Mouse (Mus musculus): Measurements from ENCODE around the gene Eef2.
"Not testable (repeated sequence)": the region's sequence is repeated elsewhere in the genome, so short reads cannot be mapped to it uniquely, and the experiment has no call there.

The Eef2 gene

GRCm38 (mm10) chr10:81180946-81181345 lies 4.5 kb downstream of the Eef2 start:
- DNase-seq (ENCODE audit: low spot score): no peak

DNA sequence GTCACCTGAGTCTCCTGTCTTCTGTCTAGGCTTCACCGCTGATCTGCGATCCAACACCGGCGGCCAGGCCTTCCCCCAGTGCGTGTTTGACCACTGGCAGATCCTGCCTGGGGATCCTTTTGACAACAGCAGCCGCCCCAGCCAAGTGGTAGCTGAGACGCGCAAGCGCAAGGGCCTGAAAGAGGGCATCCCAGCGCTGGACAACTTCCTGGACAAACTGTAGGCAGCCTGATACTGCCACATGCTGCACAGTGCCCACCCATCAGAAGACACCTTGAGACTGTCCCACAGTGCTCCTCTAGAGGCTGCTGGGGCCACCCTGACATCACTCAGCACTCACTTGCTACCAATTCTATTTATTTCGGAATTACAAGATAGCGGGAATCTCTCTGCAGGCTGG lies 5.4 kb downstream of the Eef2 start:
- not testable (repeated sequence) for DNase-seq (ENCODE audit: low spot score)

DNA sequence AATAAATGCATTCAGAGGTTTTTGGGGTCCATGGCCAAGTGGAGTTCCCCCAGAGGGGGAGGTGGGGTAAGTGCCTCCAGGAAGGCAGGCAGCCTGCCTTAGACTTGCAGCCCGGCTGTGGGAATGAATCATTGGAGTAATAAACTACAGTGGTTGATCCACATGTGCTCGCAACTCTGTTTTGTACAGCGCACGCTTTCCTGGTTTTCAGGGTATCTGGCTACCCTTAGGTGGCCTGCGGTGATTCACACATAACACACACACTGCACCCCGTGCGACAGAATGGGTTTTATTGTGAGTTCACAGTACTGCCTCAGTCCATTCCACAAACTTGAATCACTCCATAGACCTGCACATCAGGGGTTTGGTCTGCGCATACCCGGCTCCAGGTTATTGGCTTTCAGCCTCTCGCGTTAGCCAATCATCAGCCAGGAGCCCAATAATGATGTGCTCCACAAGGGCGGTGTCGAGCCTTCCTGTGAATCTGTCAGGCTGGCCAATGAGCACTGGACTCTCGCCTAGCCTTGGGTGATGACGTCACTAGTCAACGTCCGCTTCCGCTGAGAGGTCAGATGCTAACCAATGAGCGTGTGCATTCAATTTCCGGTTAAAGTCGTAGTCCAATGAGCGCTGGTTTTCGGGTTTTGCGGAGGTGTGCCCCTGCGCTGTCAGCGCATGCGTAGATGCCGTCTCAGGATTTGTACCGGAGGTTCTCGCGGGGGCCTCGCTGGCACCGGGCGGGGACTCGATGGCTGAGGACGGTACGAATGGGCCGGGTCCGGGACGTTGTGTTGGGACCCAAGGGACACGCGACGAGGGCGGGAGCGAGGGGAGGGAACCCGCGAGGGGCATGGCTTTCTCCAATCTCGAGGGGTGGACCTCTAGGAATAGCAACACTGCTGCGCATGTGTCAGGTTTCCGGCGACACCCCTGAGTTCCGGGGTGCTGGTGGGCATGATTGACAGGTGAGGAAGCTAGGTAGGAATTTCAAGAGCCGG lies 6.2 kb downstream of the Eef2 start, which contains the start of gene Dapk3:
Gene Dapk3 (plus strand): TSS at position 670 of the 998 bp plus-strand sequence.
- DNase-seq (ENCODE audit: low spot score): peak; percentile 99

GRCm38 (mm10) chr10:81183805-81184204 lies 7.4 kb downstream of the Eef2 start, which contains the start of gene 4930442H23Rik:
4930442H23Rik (minus strand) TSS chr10:81183849.
- no peak for DNase-seq (ENCODE audit: low spot score)

- DNase-seq (ENCODE audit: low spot score): peak; percentile 78
These were observed 8.3 kb downstream of the Eef2 start for GRCm38 (mm10) chr10:81184765-81185164.

DNA sequence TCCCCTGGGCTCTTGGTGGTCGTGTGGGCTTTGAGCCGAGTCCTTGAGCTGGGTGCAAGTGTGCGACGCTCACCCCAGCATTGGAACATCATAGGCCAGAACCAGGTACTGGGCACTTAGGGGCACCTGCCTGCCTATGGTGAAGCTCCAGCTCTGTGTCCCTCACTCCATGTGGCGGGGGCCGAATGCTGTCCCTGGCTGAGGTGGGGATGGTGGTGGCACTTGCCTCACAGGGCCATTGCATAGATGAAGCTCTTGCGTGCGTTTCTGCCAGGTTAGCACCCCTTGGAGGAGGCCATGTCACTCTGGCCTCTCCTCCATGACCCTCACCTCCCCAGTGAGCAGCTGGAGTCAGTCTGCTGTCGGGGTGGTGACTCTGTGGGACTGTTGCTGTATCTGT lies 10.7 kb downstream of the Eef2 start:
- DNase-seq (ENCODE audit: low spot score): no peak

DNA sequence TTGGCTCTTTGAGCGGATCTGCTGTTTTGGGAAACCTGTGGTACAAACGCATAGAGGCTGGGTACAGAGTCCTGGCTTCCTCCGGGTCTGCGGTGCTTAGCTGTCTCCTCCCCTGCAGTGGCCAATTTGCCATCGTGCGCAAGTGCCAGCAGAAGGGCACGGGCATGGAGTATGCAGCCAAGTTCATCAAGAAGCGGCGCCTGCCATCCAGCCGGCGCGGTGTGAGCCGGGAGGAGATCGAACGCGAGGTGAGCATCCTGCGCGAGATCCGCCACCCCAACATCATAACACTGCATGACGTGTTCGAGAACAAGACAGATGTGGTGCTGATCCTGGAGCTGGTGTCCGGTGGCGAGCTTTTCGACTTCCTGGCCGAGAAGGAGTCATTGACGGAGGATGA lies 13.4 kb downstream of the Eef2 start:
- DNase-seq (ENCODE audit: low spot score): no peak

- DNase-seq (ENCODE audit: low spot score): no peak
These were observed 13.9 kb downstream of the Eef2 start for GRCm38 (mm10) chr10:81190236-81190911.

DNA sequence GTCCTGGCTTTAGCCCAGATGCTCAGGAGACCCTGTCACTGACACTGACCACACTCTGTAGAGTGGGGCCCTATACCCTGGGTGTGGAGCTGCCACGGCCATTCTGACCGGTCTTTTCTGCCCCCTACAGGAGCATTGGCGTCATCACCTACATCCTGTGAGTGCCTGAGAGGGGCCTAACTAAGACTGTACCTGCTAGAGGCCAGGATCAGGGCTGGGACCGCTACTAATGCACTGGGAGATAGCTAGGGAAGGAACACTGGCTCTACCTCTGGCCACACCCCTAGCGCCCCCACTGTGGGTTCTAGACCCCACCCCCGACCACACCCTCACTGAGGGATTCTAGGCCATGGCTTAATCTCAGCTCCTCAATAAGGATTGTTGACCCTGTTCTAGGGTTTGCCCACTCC lies 14.5 kb downstream of the Eef2 start:
- DNase-seq (ENCODE audit: low spot score): no peak

DNA sequence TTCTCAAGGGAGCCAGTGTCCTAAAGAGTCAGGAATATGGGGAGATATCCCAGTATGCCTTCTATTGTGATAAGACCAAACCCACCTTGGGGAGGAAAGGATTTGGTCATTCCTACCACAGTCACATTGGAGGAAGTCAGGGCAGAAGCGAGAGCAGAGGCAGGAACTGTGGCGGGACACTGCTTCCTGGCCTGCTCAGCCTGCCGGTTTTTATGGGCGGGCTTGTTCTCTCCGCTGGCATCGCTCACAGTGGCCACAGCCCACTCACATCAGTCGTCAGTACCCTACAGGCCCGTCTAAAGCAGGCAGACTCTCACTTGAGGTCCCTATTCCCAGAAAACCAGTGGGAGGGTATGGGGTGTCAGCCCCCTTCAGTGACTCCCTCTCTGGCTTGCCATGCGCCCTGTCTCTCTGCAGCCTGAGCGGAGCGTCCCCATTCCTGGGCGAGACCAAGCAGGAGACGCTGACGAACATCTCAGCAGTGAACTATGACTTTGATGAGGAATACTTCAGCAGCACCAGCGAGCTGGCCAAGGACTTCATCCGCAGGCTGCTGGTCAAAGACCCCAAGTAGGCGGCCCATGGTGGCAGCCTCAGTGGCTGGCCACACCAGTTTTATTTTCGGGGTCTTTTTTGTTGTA lies 15.0 kb downstream of the Eef2 start:
- DNase-seq (ENCODE audit: low spot score): no peak

DNA sequence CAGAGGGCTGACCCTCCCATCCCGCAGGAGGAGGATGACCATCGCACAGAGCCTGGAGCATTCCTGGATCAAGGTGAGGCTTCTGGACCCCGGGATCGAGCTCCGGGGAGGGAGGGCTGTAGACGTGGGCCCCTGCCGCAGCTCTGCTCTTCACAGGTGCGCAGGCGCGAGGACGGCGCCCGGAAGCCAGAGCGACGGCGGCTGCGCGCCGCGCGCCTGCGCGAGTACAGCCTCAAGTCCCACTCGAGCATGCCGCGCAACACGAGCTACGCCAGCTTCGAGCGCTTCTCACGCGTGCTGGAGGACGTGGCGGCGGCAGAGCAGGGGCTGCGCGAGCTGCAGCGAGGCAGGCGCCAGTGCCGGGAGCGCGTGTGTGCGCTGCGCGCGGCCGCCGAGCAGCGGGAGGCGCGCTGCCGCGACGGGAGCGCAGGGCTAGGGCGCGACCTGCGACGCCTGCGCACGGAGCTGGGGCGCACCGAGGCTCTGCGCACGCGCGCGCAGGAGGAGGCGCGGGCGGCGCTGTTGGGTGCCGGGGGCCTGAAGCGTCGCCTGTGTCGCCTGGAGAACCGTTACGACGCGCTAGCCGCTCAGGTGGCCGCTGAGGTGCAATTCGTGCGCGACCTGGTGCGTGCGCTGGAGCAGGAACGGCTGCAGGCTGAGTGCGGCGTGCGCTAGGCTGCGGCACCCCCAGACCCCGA lies 16.0 kb downstream of the Eef2 start:
- DNase-seq (ENCODE audit: low spot score): peak; percentile 87

DNA sequence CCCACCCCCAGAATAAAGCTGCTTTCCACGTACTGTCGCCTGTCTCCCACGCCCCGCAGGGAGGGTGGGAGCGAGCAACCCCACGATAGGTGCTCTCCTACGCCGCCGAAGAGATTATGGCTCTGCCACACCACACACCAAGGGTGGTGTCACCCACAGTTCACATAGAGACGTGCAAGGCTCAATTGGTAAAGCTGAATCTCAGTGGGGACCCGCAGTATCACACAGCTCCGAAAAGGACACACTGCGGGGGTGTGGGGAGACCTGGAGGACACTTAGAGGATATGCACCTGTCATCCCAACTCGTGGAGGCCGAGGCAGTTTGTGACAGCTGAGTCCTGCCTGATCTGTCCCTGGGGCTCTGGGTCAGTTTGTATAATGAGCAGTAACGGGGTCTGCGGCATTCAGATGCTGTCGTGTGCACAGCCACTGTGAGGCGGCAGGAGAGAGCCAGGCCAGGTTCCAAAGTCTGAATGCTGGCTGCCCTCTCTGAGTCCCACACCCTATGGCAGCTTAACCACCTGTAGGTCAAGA lies 16.6 kb downstream of the Eef2 start:
- peak; percentile 56 for DNase-seq (ENCODE audit: low spot score)

DNA sequence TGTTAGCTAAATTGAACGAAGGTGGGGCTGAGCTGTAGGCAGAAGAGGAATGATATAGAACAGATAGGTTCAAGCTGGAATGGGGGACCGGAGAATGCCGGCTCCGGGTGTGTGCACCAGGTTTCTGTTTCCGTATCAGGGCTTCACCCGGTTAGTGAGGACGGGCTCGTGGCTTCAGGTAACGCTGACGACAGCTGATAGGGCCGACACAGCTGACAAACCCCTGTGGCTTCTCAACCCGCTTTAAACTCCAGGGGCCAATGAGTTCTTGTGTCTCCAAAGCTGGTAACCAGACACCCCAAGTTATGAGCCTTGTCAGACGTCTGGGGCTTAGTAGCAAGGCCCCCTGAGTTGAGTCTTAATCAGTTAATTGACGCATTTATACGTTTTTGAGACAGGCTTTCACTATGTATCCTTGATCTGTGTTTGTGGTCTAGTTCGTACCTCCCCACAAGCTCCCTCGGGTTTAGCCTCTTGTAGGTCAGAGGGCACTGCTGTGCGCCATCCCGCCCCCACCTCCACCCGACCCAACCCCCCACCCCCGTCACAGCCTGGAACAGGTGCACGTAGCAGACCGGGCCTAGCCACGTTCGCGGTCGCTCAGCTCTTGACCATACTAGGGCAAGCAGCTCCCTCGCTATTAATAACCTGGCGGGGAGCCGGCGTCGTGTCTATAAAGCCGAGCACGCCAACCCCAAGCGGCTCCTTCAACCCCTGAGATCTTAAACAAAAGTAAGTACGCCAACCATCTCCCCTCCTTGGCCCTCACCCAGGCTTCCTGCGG lies 17.8 kb downstream of the Eef2 start:
- no peak for DNase-seq (ENCODE audit: low spot score)

DNA sequence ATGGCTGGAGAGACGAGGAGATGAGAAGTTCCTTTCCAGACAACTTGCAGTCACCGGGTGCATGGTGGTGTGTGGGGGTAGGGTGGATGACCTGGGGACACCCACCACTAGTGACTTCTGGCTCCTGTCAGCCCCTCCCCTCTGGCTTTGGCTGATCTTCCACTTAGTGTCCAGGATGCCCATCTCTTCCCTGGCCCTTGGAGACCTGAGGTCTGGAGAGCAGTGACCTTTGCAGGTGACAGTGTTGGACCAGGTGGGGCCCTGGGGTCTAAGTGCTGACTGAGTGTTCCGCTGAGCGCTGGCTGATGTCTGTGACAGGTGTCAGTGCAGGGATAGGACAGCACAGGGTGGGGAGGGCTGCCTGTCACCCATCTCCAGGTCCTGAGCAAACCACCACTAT lies 18.9 kb downstream of the Eef2 start:
- no peak for DNase-seq (ENCODE audit: low spot score)

- DNase-seq (ENCODE audit: low spot score): no peak
These were observed 20.1 kb downstream of the Eef2 start for GRCm38 (mm10) chr10:81196470-81197065.

DNA sequence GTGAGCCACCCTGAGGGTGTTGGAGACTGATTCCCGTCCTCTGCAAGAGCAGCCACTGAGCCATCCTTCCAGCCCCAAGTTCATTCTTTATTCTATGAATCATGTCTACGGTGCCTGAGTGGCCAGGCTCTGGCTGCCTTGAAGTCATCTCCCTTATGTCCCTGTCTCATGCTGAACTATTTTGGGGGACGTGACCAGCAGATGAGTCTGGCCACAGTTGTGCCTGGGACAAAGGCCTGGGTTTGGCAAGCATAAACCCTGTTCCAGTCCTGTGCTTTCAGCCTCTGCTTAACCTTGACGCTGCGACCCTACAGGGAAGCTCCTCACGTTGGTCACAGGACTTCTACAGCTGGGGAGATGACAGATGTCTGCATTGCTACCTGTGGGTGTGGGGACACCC lies 20.9 kb downstream of the Eef2 start:
- no peak for DNase-seq (ENCODE audit: low spot score)

DNA sequence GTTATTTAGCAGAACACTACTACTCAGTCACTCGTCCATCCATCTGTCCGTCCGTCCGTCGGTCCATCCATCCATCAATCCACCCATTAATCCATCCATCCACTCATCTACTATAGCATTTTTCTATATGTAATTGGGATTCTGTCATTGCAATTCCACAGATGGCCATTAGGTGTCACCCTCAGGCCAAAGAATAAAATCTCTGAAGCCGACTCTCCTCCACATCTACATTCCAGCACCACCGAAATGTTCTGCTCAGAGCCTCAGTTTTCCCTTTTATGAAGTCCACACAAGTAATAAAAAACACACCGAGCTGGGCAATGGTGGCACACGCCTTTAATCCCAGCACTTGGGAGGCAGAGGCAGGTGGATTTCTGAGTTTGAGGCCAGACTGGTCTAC lies 21.8 kb downstream of the Eef2 start:
- DNase-seq (ENCODE audit: low spot score): no peak

- DNase-seq (ENCODE audit: low spot score): no peak
These were observed 22.6 kb downstream of the Eef2 start for GRCm38 (mm10) chr10:81198990-81199389.

GRCm38 (mm10) chr10:81200141-81200540 lies 23.7 kb downstream of the Eef2 start:
- DNase-seq (ENCODE audit: low spot score): no peak

DNA sequence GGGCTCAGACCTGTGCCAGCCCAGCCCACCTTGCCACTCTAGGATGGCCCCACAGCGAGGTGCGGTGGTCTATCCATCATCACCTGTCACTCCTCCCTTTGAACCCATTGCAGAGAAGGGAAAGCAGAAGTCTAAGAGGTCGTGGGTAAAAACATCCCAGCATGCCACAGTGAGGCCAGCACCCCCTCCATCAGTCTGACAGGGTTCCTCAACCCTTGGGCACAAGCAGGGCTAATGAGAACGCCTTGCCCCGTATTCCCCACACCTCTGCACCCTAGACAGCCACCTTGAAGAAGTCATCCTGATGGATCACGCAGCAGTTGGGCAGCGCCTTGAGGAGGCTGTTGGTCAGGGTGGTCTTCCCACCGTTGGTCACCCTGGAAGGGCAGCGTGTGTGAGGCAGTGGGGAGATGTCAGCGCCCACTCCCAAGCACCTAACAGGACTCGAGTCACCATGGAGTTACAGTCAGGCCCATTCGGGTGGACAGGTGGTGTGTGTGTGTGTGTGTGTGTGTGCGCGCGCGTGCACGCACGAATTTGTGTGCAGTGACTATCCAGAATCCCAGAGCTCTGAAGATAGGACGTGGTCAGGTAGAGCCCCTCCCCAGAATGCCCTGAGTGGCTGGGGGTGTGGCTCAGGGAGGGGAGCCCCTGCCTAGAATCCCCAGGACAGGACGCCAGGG lies 24.3 kb downstream of the Eef2 start:
- no peak for DNase-seq (ENCODE audit: low spot score)

All from yolk sac, embryonic 10.5 days (tissue).